Mouse (Mus musculus): ENCODE measurements around the gene Mlh1.

DNA sequence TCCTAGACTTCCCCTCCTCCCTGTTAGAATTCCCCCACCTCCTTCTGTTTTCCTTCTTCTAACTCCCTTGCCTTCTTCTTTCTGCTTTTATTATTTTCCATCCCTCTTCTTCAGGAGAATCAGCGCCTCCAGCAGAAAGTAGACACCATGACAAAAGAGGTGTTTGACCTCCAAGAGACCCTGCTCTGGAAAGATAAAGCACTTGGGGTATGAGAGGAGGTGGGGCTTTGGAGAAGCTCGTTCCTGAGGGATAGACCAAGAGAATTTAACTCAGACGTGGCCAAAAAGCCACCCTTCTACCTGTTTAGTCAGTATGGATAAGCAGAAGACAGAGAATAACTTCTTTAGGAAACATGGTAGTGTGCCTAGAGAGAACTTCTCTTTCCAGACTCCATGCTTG is 63.9 kb downstream of the Mlh1 start:
- TF ChIP-seq GATA1 (IDR thresholded peaks at IDR 0.05; ENCODE audit: low read length) (no peak), TAL1 (IDR thresholded peaks at IDR 0.05; ENCODE audit: low read length) (no peak)
